Comparison of ENCODE assay signal across 11 mouse cellular contexts in genomic region chr8:31001980-31002730, GRCm38 (mm10).
DNase-seq lines count a peak whose midpoint lies in the region; ATAC-seq and TF ChIP-seq lines count a peak whose summit lies in the region.
"Had no signal": no experiment of that assay in that cellular context is flagged by ENCODE, and none has a peak within 500 bp of the region (broad histone marks: within the 10 kb centered on the region; RNA-seq: fewer than 3 reads in every experiment).

No protein-coding gene starts in this region.

- H3K9me3 ChIP-seq in heart, embryonic 14.5 days (ENCODE audit: control insufficient read depth, low read length): no peaks in the 10 kb centered on the region
- H3K9me3 ChIP-seq in forebrain, embryonic 12.5 days: no peaks in the 10 kb centered on the region
- no peaks in the 10 kb centered on the region for H3K9me3 ChIP-seq in midbrain, embryonic 12.5 days

- no peak overlapping the region for H3K4me3 ChIP-seq in heart, embryonic 14.5 days (ENCODE audit: control insufficient read depth in 1 of 2, insufficient read depth in 1 of 2, low read depth in 1 of 2, low read length in 2 of 2)
- H3K4me3 ChIP-seq in forebrain, embryonic 12.5 days (replicated peaks): no peak overlapping the region
- no peak overlapping the region for H3K4me3 ChIP-seq in midbrain, embryonic 12.5 days
- H3K4me3 ChIP-seq: myocyte had no signal

- H3K4me1 ChIP-seq in heart, embryonic 14.5 days (ENCODE audit: control insufficient read depth in 2 of 2, insufficient read depth in 2 of 2, low read length in 2 of 2): peaks cover 7 to 15% of the 10 kb centered on the region in 2 experiments
- H3K4me1 ChIP-seq in forebrain, embryonic 12.5 days: peaks cover 6% of the 10 kb centered on the region
- peaks cover 9% of the 10 kb centered on the region for H3K4me1 ChIP-seq in midbrain, embryonic 12.5 days

- DNase-seq in heart, postnatal 36 days: no peak
- peak; percentile 79 for DNase-seq in brain, embryonic 14.5 days (ENCODE audit: low read depth)
- no peak for DNase-seq in urinary bladder, postnatal 25 days (ENCODE audit: low spot score)
- DNase-seq in layer of hippocampus, postnatal 14 days (ENCODE audit: low spot score in 2 of 2): no peak
- DNase-seq: adrenal gland, postnatal 25 days; thymus, postnatal 25 days had no signal

- intact Hi-C loops in heart, postnatal 36 days (cut with DNase I): no loop called here

- peak overlapping the region; percentile 33 to 72 for H3K27ac ChIP-seq in heart, embryonic 14.5 days (replicated peaks in 1 of 2; ENCODE audit: control insufficient read depth in 1 of 2, insufficient read depth in 1 of 2, low read depth in 2 of 2, low read length in 2 of 2)
- H3K27ac ChIP-seq in forebrain, embryonic 12.5 days: peak overlapping the region; percentile 36; the same call in 1 of the 2 replicates
- no peak overlapping the region for H3K27ac ChIP-seq in midbrain, embryonic 12.5 days (replicated peaks)

- no peaks in the 10 kb centered on the region for H3K27me3 ChIP-seq in heart, embryonic 14.5 days (ENCODE audit: control insufficient read depth, insufficient read depth, low read length)
- no peaks in the 10 kb centered on the region; the same call in 1 of the 2 replicates for H3K27me3 ChIP-seq in forebrain, embryonic 12.5 days
- H3K27me3 ChIP-seq in midbrain, embryonic 12.5 days: no peaks in the 10 kb centered on the region

- no peaks in the 10 kb centered on the region for H3K36me3 ChIP-seq in heart, embryonic 14.5 days (ENCODE audit: control insufficient read depth, insufficient read depth, low read length)
- H3K36me3 ChIP-seq in forebrain, embryonic 12.5 days (replicated peaks): no peaks in the 10 kb centered on the region
- no peaks in the 10 kb centered on the region for H3K36me3 ChIP-seq in midbrain, embryonic 12.5 days

- TF ChIP-seq POLR2A in brain, embryonic 14.5 days (IDR thresholded peaks at IDR 0.05; ENCODE audit: borderline replicate concordance, extremely low read depth, insufficient read depth, insufficient read length, poor library complexity, severe bottlenecking): no peak

- H3K4me2 ChIP-seq in heart, embryonic 14.5 days (ENCODE audit: low read length): peak overlapping the region; percentile 40; the same call in 1 of the 2 replicates
- no peak overlapping the region for H3K4me2 ChIP-seq in forebrain, embryonic 12.5 days
- H3K4me2 ChIP-seq in midbrain, embryonic 12.5 days (replicated peaks): no peak overlapping the region

- 26% methylated on average over 5 of the region's 5 CpGs for WGBS in heart, embryonic 14.5 days
- 12% methylated on average over 5 of the region's 5 CpGs for WGBS in forebrain, embryonic 12.5 days
- WGBS in midbrain, embryonic 12.5 days: 15% methylated on average over 5 of the region's 5 CpGs

- H3K9ac ChIP-seq in heart, embryonic 14.5 days (ENCODE audit: low read length): no peak overlapping the region
- no peak overlapping the region for H3K9ac ChIP-seq in forebrain, embryonic 12.5 days
- no peak overlapping the region for H3K9ac ChIP-seq in midbrain, embryonic 12.5 days (replicated peaks)

- no peak for TF ChIP-seq CTCF in brain, embryonic 14.5 days (IDR thresholded peaks at IDR 0.05; ENCODE audit: borderline replicate concordance, extremely low read depth, insufficient read depth, insufficient read length)

- 0 out of 2 replicates have a peak, but pooled peaks have one; percentile 39 for ATAC-seq in heart, embryonic 14.5 days (ENCODE audit: insufficient number of reproducible peaks, insufficient read depth, low FRiP score, low read depth)
- ATAC-seq in forebrain, embryonic 12.5 days (ENCODE audit: low FRiP score): peak; percentile 70
- peak; percentile 47; the same call in 1 of the 2 replicates for ATAC-seq in midbrain, embryonic 12.5 days (ENCODE audit: low FRiP score, low read depth)
- no peak for ATAC-seq in CD4-positive, CD25-positive, alpha-beta regulatory T cell, adult 4 months
